Mouse (Mus musculus) MEL (cell line): ENCODE measurements around the gene Mrpl44. TPM values are rescaled to one million over a fixed set of nuclear protein-coding genes. Genes with fewer than 3 reads are reported as not detected.
A peak's percentile ranks its signal among the peaks of the same experiment; 100 is the strongest.

ENCODE experiments used
- DNase-seq: peaks from one replicate; pipeline ENCODE4 v3.0.0; 2011; ENCODE audit warnings: low read depth, low spot score
- H3K27ac ChIP-seq: 2 replicates; pipeline ENCODE4 v1.5.1; 2012; ENCODE audit warnings: low read depth, mild to moderate bottlenecking, control low read depth, low read length, moderate library complexity; ENCODE audit not compliant: control insufficient read depth
- H3K27me3 ChIP-seq, 2 experiments: fragments of 150-350 bp in 1 of 2; sonication (generic) in 1 of 2; 2 replicates each; pipeline ENCODE4 v1.6.1; 2012; ENCODE audit warnings: low read length in 2 of 2, mild to moderate bottlenecking in 2 of 2, improper control_type of control experiment in 1 of 2, moderate library complexity in 1 of 2; ENCODE audit not compliant: insufficient read depth in 2 of 2, control insufficient read depth in 1 of 2
- H3K36me3 ChIP-seq, 2 experiments: 2 replicates each; pipeline ENCODE4 v1.6.1; 2012 to 2014; ENCODE audit warnings: low read length in 2 of 2, improper control_type of control experiment in 1 of 2, inconsistent platforms in 1 of 2, mild to moderate bottlenecking in 1 of 2; ENCODE audit not compliant: insufficient read depth in 2 of 2, control insufficient read depth in 1 of 2
- H3K4me1 ChIP-seq, 2 experiments: fragments of 150-350 bp in 1 of 2; sonication (generic) in 1 of 2; 2 replicates each; pipeline ENCODE4 v1.6.1; 2012; ENCODE audit warnings: low read length in 2 of 2, improper control_type of control experiment in 1 of 2, mild to moderate bottlenecking in 1 of 2; ENCODE audit not compliant: insufficient read depth in 2 of 2, control insufficient read depth in 1 of 2
- H3K4me3 ChIP-seq, 2 experiments: fragments of 150-350 bp in 1 of 2; sonication (generic) in 1 of 2; 2 replicates each; pipeline ENCODE4 v1.5.1; 2012; ENCODE audit warnings: low read depth in 2 of 2, low read length in 2 of 2, mild to moderate bottlenecking in 2 of 2, moderate library complexity in 2 of 2, control low read depth in 1 of 2, improper control_type of control experiment in 1 of 2; ENCODE audit not compliant: control insufficient read depth in 1 of 2, insufficient read depth in 1 of 2
- H3K79me2 ChIP-seq: 2 replicates; pipeline ENCODE4 v1.6.1; 2012; ENCODE audit warnings: mild to moderate bottlenecking, low read length, moderate library complexity; ENCODE audit not compliant: control insufficient read depth, poor library complexity, insufficient read depth
- H3K9ac ChIP-seq: 2 replicates; pipeline ENCODE4 v1.6.1; 2012; ENCODE audit warnings: low read depth, mild to moderate bottlenecking, control low read depth, low read length, moderate library complexity; ENCODE audit not compliant: control insufficient read depth, poor library complexity, severe bottlenecking
- H3K9me3 ChIP-seq: fragments of 150-350 bp; sonication (generic); replicated peaks from 2 replicates; pipeline ENCODE4 v1.6.1; 2012; ENCODE audit warnings: mild to moderate bottlenecking, low read length, improper control_type of control experiment, moderate library complexity; ENCODE audit not compliant: insufficient read depth
- CHD1 ChIP-seq: IDR thresholded peaks from 2 replicates; pipeline ENCODE4 v1.6.1; 2012; ENCODE audit warnings: low read depth, mild to moderate bottlenecking, inconsistent platforms, low read length, improper control_type of control experiment
- CTCF ChIP-seq, 3 experiments: IDR thresholded peaks in 2 of 3; conservative IDR thresholded peaks in 1 of 3; 2 replicates each; pipeline ENCODE4 v1.5.1; 2011 to 2012; ENCODE audit warnings: low read length in 3 of 3, low read depth in 2 of 3, mild to moderate bottlenecking in 2 of 3, improper control_type of control experiment in 1 of 3, inconsistent platforms in 1 of 3, mixed read lengths in 1 of 3, moderate library complexity in 1 of 3; ENCODE audit not compliant: control insufficient read depth in 1 of 3, insufficient read depth in 1 of 3, poor library complexity in 1 of 3, severe bottlenecking in 1 of 3
- E2F4 ChIP-seq: IDR thresholded peaks from 2 replicates; pipeline ENCODE4 v1.6.1; 2011; ENCODE audit warnings: low read depth, low read length, improper control_type of control experiment, borderline replicate concordance
- ETS1 ChIP-seq: IDR thresholded peaks from 2 replicates; pipeline ENCODE4 v1.6.1; 2012; ENCODE audit warnings: low read depth, mild to moderate bottlenecking, inconsistent platforms, low read length, improper control_type of control experiment, moderate library complexity
- HCFC1 ChIP-seq: IDR thresholded peaks from 2 replicates; pipeline ENCODE4 v1.6.1; 2012; ENCODE audit warnings: low read depth, mild to moderate bottlenecking, inconsistent platforms, low read length, improper control_type of control experiment, moderate library complexity
- JUND ChIP-seq: IDR thresholded peaks from 2 replicates; pipeline ENCODE4 v1.6.1; 2011; ENCODE audit warnings: low read depth, mild to moderate bottlenecking, improper control_type of control experiment, low read length
- KAT2A ChIP-seq: conservative IDR thresholded peaks from 2 replicates; pipeline ENCODE4 v1.6.1; 2012; ENCODE audit warnings: low read depth, low read length, improper control_type of control experiment, inconsistent platforms
- MAFK ChIP-seq: IDR thresholded peaks from 2 replicates; pipeline ENCODE4 v1.6.1; 2011; ENCODE audit warnings: low read depth, mild to moderate bottlenecking, low read length, improper control_type of control experiment, borderline replicate concordance
- MAX ChIP-seq: IDR thresholded peaks from 2 replicates; pipeline ENCODE4 v1.6.1; 2011; ENCODE audit warnings: low read length, improper control_type of control experiment
- MXI1 ChIP-seq: IDR thresholded peaks from 2 replicates; pipeline ENCODE4 v1.6.1; 2011; ENCODE audit warnings: mild to moderate bottlenecking, low read depth, low read length, improper control_type of control experiment
- MYB ChIP-seq: IDR thresholded peaks from 2 replicates; pipeline ENCODE4 v1.6.1; 2011; ENCODE audit warnings: mild to moderate bottlenecking, low read depth, low read length, improper control_type of control experiment
- NELFE ChIP-seq: IDR thresholded peaks from 2 replicates; pipeline ENCODE4 v1.6.1; 2011; ENCODE audit warnings: low read depth, low read length, improper control_type of control experiment
- POLR2AphosphoS2 ChIP-seq: IDR thresholded peaks from 2 replicates; pipeline ENCODE4 v1.6.1; 2011; ENCODE audit warnings: low read length, improper control_type of control experiment
- POLR2AphosphoS5 ChIP-seq: IDR thresholded peaks from 2 replicates; pipeline ENCODE4 v1.6.1; 2012; ENCODE audit warnings: low read depth, borderline replicate concordance, mild to moderate bottlenecking, inconsistent platforms, low read length, moderate library complexity, mixed read lengths
- RAD21 ChIP-seq: IDR thresholded peaks from 2 replicates; pipeline ENCODE4 v1.6.1; 2011; ENCODE audit warnings: mild to moderate bottlenecking, low read depth, low read length, improper control_type of control experiment
- RCOR1 ChIP-seq: IDR thresholded peaks from 2 replicates; pipeline ENCODE4 v1.6.1; 2012; ENCODE audit warnings: low read depth, mild to moderate bottlenecking, inconsistent platforms, low read length, improper control_type of control experiment
- SIN3A ChIP-seq: IDR thresholded peaks from 2 replicates; pipeline ENCODE4 v1.6.1; 2012; ENCODE audit warnings: low read length, improper control_type of control experiment, inconsistent platforms
- SMC3 ChIP-seq: IDR thresholded peaks from 2 replicates; pipeline ENCODE4 v1.6.1; 2011; ENCODE audit warnings: low read depth, low read length, improper control_type of control experiment
- TBP ChIP-seq: IDR thresholded peaks from 2 replicates; pipeline ENCODE4 v1.8.0; 2011; ENCODE audit warnings: low read depth, low read length, improper control_type of control experiment
- TCF12 ChIP-seq: IDR thresholded peaks from 2 replicates; pipeline ENCODE4 v1.6.1; 2014; ENCODE audit warnings: low read depth, mild to moderate bottlenecking, inconsistent platforms, low read length, improper control_type of control experiment, moderate library complexity
- USF1 ChIP-seq: IDR thresholded peaks from 2 replicates; pipeline ENCODE4 v1.6.1; 2014; ENCODE audit warnings: low read depth, mild to moderate bottlenecking, inconsistent platforms, low read length, improper control_type of control experiment, moderate library complexity
- ZKSCAN1 ChIP-seq: IDR thresholded peaks from 2 replicates; pipeline ENCODE4 v1.6.1; 2012; ENCODE audit warnings: low read depth, mild to moderate bottlenecking, inconsistent platforms, low read length, improper control_type of control experiment, moderate library complexity
- ZNF384 ChIP-seq: IDR thresholded peaks from 2 replicates; pipeline ENCODE4 v1.6.1; 2012; ENCODE audit warnings: low read depth, mild to moderate bottlenecking, inconsistent platforms, low read length, improper control_type of control experiment
- polyA plus RNA-seq, 2 experiments: library from polyadenylated mRNA; stranded (reverse) in 1 of 2; unstranded in 1 of 2; fragments of >175 nt in 1 of 2; fragments of >200 nt in 1 of 2; gene quantifications; 2 replicates each; pipeline versions ENCODE4 v1.2.1 to v1.2.4; 2012; ENCODE audit warnings: low replicate concordance in 2 of 2, low read depth in 1 of 2; ENCODE audit not compliant: insufficient read length in 2 of 2, insufficient read depth in 1 of 2, missing spikeins in 1 of 2
- total RNA-seq: library from RNA; depleted of rRNA; stranded (reverse); fragments of 300-350 nt; gene quantifications from 2 replicates; pipeline ENCODE4 v1.2.3, GENCODE M21; 2012

The Mrpl44 gene
- total and polyA plus RNA-seq, 3 experiments, result 52.6 to 63.2 TPM; not detected in 1

DNA sequence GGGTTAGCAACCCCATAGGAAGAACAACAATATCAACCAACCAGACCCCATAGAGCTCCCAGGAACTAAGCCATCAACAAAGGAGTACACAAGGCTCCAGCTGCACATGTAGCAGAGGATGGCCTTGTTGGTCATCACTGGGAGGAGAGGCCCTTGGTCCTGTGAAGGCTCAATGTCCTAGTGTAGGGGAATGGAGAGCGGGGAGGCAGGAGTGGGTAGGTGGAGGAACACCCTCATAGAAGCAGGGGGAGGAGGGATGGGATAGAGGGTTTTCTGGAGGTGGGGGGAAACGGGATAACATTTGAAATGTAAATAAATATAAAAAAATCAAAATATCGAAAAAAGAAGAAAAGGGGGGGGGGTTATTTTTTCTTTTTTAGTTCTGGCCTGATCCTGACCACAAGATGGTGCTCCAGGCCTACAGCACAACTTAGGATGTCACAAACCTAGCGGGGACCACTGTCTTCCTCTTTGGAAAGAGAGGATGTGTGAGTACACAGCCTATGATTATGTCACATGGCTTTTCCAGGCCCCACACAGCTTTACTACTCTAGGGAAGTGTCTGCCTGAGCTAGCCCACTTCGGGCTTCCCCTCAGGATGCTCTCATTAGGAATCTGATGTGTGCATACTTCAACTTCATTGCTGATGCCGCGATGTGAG, 10.6 kb downstream of the Mrpl44 start:
- Histone ChIP-seq H3K79me2 (no peaks in the 10 kb centered on the region), H3K27ac (no peak overlapping the region), H3K36me3 (no peaks in the 10 kb centered on the region), H3K4me3 (no peak overlapping the region), H3K4me1 (no peaks in the 10 kb centered on the region), H3K27me3 (peaks cover 0 to 1% of the 10 kb centered on the region in 2 experiments; a peak in 1 of 4 replicates), H3K9me3 (no peaks in the 10 kb centered on the region), H3K9ac (no peak overlapping the region)
- peak; percentile 52 for TF ChIP-seq RAD21
- no peak for TF ChIP-seq SIN3A
- TF ChIP-seq ZNF384, result no peak
- no peak for TF ChIP-seq USF1
- TF ChIP-seq NELFE, result no peak
- no peak for TF ChIP-seq MAX
- TF ChIP-seq HCFC1, result no peak
- TF ChIP-seq E2F4, result no peak
- no peak for TF ChIP-seq MXI1
- TF ChIP-seq JUND, result no peak
- TF ChIP-seq POLR2AphosphoS2, result no peak
- no peak for TF ChIP-seq KAT2A
- no peak for TF ChIP-seq POLR2AphosphoS5
- TF ChIP-seq TBP, result no peak
- TF ChIP-seq ZKSCAN1, result no peak
- no peak for TF ChIP-seq TCF12
- TF ChIP-seq MYB, result no peak
- TF ChIP-seq CHD1, result no peak
- TF ChIP-seq RCOR1, result no peak
- TF ChIP-seq CTCF (IDR thresholded peaks at IDR 0.05 in 2 of 3, conservative IDR thresholded peaks at IDR 0.05 in 1 of 3; ENCODE audit: control insufficient read depth in 1 of 3, insufficient read depth in 1 of 3, low read depth in 2 of 3, low read length in 3 of 3, poor library complexity in 1 of 3, severe bottlenecking in 1 of 3), result peak in 2 of 3 experiments; percentile 35 to 37; a peak in 4 of 6 replicates
- TF ChIP-seq ETS1, result no peak
- TF ChIP-seq MAFK, result no peak
- 0 out of 2 replicates have a peak, but pooled peaks have one; percentile 21 for TF ChIP-seq SMC3
- no peak for DNase-seq
